Mouse (Mus musculus) telencephalon, adult 2 months (tissue): ENCODE measurements around the gene A630095N17Rik.

ENCODE experiments used
- DNase-seq: peaks from one replicate; pipeline ENCODE4 v3.0.0-alpha.2; 2011; ENCODE audit warnings: low read depth, low spot score

A630095N17Rik gene

DNA sequence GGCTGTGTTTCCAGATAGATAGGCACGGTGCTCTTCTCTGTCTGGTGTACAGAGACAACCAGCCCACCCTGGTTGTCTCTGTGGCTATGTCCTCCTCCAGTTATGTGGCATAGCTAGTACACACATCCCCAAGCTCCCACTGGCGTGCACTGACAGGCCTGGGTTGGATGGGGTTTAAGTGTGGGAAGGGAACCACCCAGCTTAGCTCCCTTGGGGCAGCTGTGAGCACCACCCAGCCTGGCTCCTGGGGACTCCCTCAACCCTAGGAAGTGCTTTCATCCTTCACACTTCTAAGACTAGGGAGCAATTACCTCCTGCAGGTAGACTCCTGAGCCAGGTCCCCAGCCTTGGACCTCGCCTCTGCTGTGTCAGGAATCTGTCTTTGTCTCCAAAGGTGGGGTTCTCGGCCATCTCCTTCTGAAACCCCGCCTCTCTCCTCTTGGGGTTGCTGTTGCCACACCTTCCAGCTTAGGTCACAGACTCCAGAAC is at the start of gene A630095N17Rik:
Gene A630095N17Rik (minus strand): TSS at position 439 of the 489 bp plus-strand sequence.
- no peak for DNase-seq

- no peak for DNase-seq
These were observed 46.3 kb upstream of the A630095N17Rik start, which contains the start of gene Resp18 for GRCm38 (mm10) chr1:75278228-75278627. Gene Resp18, minus strand, starts transcription at chr1:75278415.

DNA sequence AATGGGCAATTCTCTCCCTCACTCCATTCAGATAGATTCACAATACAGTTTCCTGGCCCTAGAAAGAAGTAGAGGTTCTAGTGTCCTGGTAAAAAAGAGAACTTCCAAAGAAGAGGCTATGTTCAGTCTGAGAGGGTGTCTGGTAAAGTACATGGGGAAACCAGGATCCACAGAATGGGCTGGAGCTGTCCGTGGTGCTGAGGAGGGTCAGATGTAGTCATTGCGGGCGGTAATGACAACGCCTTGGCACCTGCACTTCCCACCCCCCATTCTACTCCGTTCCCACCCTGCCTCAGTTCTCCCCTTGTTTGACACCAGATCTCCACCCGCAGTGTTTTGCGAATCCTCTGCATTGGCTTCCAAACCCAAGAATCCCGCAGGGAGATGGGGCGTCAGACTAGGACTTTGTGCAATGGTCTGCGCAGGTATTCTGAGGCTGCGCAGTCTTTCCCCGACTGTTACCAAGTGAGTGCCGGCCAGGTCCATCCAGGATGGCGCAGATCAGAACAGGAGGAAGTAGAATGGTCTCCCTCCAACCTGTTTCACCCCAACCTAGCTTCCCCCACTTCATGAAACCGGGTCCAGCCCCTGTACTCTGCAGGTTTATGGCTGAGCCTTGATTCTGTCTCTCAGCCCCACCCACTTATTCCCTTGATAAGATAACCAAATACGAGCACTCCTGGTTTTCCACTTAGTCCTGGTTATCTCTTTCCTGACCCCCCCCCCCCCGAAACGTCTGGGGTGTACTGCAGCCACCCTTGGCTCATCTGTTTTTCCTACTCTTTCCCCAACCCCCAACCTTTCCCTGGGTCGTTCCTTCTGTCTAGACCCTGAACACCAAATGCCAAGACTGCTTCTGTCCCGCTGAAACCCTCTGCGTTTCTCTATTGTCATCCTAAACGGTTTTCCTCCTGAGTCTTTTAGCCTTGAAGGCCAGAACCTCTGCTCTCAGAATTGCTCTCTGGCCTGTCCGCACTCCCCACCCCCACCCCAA is 45.6 kb upstream of the A630095N17Rik start:
- no peak for DNase-seq

DNA sequence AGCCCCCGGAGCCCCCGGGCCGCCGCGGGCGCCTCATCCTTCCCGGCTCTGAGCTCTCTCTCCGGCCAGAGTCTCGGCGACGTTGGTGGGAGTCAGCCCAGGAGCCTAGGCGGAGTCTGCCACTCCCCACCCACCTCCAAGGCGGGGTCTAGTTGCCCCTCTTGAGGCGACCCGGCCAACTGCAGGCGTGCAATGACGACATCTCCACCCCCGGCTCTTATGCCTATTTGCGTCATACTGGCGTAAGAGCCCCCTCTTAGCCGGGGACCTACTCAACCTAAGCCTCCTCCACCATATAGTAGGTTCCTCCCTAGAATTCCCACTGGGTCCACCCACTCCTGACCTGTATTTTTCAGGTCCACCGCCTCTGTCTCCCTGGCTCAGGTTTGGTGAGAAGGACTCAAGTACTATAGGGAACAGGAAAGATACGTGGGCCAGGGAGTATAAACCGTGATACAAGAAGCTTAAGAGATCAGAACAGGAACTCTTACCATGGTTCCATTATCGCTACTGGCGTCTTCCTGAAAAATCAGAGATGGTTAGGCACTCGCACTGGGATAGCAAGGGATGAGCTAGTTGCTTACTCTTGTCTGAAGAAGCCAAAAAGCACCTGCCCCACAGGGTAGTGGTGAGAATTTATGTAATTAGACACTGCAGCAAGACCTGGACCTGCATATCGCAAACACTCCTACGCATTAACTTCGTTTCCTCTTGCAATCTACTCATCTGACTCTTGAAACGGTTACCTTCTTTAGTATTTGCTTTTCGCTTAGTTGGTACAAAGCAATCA is 32.4 kb upstream of the A630095N17Rik start, which contains the start of gene Ptprn:
Gene Ptprn (minus strand): TSS at position 412 of the 790 bp plus-strand sequence.
- peak; percentile 89 for DNase-seq

- peak; percentile 76 for DNase-seq
These were observed 31.4 kb upstream of the A630095N17Rik start for GRCm38 (mm10) chr1:75262969-75263951.

- no peak for DNase-seq
These were observed 29.4 kb upstream of the A630095N17Rik start for GRCm38 (mm10) chr1:75261278-75261677.

GRCm38 (mm10) chr1:75255516-75256046 is 23.7 kb upstream of the A630095N17Rik start:
- no peak for DNase-seq

DNA sequence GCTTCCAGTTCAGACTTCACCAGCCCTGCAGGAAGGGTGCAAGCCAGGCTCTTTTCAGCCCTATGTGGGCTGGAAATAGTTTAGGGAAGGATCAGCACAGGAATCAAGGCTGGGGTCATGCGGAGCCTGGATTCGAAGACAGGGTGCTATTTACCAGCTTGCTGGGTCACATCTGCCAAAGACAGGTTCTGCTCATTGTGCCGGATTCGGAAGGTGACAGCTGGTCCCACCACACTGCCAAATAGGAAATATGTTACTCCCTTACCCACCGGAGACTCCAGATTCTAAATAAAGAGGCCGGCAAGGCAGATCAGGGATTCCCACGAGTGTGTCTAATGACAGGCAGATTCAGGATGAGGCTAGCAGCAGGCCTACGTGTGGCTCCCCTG is 22.7 kb upstream of the A630095N17Rik start:
- no peak for DNase-seq

DNA sequence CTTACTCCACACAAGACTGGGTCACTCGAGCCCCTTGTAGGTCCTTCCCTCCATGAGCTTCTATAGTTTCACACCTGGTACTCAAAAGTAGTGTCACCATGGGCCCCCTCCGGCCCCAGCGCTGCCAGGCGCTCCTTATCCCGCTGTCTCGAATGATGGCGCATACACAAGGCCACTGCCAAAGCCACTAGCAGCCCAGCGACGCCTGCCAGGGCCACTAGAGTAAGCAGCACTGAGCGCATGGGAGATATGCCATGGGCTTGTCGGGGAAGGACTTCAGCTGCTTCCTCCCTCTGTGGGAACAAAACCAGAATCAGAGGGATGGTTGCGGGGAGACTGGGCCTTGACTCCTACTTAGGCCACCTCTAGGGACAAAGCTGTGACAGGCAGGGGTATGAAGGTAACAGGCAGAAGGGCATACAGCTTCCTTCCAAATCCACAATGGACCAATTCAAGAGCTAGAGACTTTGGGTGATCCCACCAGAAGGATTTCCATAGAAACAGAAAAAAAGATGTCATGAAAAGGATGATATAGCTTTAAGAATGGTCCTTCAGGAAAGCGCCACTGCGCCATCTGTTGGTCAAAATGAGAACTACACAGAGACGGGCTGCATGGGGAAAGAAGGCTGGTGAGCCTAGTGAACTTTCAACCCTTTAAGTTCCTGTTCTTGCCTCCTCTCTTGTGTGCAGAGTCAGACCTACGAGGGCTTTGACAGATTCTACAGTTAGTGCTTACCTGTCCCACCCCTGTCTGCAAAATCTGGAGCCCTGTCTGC is 22.1 kb upstream of the A630095N17Rik start:
- no peak for DNase-seq

- DNase-seq = no peak
These were observed 21.1 kb upstream of the A630095N17Rik start for GRCm38 (mm10) chr1:75253029-75253428.

DNA sequence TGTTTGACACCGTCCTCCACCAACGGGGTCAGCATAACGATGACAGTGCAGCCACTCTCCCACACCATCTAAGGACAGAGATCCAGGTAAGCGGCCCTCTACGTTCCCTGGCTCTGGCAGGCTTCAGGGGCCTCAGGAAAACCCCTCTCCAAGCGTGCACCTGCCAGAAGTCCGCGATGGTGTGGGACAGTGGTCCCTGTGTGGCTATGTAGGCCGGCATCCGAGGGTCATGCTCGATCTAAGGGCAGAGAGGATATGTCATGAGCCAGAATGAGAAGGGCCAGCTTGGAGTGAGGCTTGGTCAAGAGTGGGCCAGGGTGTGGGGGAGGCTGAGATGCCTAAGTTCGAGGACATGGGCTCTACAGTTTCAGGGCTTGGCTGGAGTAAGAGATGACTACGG is 20.4 kb upstream of the A630095N17Rik start:
- DNase-seq = no peak

- DNase-seq = no peak
These were observed 19.4 kb upstream of the A630095N17Rik start for GRCm38 (mm10) chr1:75251112-75251970.

- DNase-seq = no peak
These were observed 18.6 kb upstream of the A630095N17Rik start for GRCm38 (mm10) chr1:75250498-75250897.

DNA sequence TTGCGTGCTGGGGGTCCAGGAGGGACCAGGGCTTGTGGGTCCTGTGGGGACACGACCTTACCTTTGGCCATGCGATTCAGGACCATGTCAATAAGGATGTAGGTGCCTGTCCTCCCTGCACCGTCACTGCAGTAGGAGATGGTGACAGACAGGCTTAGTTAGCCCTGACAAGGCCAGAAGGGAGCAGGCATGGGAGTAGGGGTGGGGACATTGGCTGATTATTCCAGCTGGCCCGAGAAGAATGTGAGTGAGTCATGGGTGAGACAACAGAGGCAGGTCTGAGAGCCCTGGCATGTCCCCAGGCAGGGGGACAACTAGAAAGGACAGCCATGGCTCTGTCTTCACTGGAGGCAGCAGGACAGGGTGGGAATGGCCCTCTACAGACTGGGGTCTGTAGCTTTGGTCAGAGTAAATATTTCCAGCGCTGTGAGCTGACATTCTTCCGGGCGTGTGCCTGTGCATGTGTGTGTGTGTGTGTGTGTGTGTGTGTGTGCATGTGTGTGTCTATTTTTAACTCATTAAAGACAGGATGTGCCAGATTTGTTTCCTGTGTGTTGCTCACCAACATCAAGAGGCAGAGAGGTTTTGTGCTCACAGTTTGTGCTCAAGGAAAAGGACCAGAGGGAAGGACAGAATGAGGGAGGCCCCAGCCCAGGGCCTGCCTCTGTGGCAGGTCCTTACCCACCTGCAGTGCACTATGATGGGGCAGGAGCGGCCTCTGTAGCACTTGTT is 16.3 kb upstream of the A630095N17Rik start:
- no peak for DNase-seq

DNA sequence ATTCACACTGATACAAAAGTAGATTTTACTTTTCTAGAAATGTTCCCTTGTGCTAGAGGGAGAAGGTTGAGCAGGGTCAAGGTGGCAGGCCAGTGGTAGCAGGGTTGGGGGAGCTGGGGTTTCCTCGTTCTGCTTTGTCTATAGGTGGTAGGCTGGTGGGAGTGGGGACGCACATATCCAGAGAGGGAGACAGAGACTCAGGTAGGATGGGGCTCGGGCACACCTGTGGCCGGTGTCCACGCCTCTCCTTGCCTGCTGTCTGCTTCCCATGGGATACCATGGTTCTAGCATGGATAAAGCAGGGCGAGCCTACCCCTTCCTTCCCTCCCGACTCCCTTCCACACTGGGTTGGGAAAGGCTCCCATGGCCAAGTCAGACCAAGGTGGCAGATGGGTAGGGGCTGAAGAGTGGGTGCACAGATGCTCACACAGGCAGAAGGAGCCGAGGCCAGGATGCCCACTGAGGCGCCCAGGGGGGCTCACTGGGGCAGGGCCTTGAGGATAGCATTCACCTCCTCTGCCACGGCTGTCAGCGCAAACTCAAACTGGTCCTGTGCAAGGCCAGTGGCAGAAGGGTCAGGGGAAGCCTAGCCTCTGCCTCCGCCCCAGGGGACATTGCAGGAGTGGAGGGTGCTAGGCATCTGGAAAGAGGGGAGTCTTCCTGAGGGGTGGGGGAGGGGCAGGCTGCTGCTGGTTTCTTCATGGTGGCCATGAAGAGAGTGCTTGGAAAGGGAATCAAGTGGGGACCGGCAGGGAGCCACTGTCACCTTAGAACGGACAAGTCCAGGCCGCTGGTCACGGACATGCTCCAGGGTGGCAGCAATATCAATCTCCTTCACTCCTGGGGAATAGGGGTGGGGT is 15.4 kb upstream of the A630095N17Rik start:
- DNase-seq = no peak

GRCm38 (mm10) chr1:75244836-75245235 is 12.9 kb upstream of the A630095N17Rik start:
- DNase-seq = no peak

- DNase-seq = no peak
These were observed 12.4 kb upstream of the A630095N17Rik start for GRCm38 (mm10) chr1:75244175-75244826.
